Mouse (Mus musculus): Measurements from ENCODE around the gene Hist1h2ad. TPM values are rescaled to one million over a fixed set of nuclear protein-coding genes. Genes with fewer than 3 reads are reported as not detected.
"Not testable (repeated sequence)": the region's sequence is repeated elsewhere in the genome, so short reads cannot be mapped to it uniquely, and the experiment has no call there.

The Hist1h2ad gene
- polyA plus RNA-seq, 1 experiment from 2014 or later = 4.2 TPM

DNA sequence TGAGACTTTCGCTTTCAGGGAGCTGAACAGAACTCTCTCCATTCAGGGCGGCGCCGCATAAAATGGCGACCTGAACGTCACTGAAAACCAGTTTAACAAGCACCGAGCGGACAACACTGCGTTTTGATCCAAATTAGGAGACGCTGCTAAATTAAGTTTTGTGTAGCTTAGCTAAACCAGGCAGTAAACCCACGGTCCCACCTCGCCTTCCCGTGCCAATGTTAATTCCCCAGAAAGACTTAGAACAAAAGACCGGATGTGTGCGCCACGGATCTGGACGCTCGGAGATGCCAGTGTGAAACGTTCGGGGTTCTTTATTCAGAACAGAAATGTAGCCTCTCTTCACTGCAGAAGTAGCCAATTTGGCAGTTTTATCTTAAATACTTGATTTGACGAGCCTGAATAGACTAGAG is 10.9 kb downstream of the Hist1h2ad start:
- DNase-seq (ENCODE audit: low spot score) (peak; percentile 91), ATAC-seq (replicated peaks; ENCODE audit: low FRiP score, low TSS enrichment, low read depth) (no peak; the same call in 1 of the 2 replicates)
- no peaks in the 10 kb centered on the region for H3K9me3 ChIP-seq (ENCODE audit: control insufficient read depth, low read length)
- H3K9ac ChIP-seq (ENCODE audit: low read length) = peak overlapping the region; percentile 88
- H3K36me3 ChIP-seq (ENCODE audit: control insufficient read depth, insufficient read depth, low read length) = no peaks in the 10 kb centered on the region
- H3K27ac ChIP-seq (ENCODE audit: low read depth) = peak overlapping the region; percentile 99
- H3K27me3 ChIP-seq (replicated peaks; ENCODE audit: control insufficient read depth, insufficient read depth, low read length) = no peaks in the 10 kb centered on the region
- under 1% methylated on average over 21 of the region's 21 CpGs for WGBS
- peaks cover 24% of the 10 kb centered on the region for H3K4me1 ChIP-seq (replicated peaks; ENCODE audit: control insufficient read depth, insufficient read depth, low read length)
- peak overlapping the region; percentile 55 for H3K4me3 ChIP-seq (ENCODE audit: low read depth, low read length)
- peak overlapping the region; percentile 94 for H3K4me2 ChIP-seq (ENCODE audit: low read length)

DNA sequence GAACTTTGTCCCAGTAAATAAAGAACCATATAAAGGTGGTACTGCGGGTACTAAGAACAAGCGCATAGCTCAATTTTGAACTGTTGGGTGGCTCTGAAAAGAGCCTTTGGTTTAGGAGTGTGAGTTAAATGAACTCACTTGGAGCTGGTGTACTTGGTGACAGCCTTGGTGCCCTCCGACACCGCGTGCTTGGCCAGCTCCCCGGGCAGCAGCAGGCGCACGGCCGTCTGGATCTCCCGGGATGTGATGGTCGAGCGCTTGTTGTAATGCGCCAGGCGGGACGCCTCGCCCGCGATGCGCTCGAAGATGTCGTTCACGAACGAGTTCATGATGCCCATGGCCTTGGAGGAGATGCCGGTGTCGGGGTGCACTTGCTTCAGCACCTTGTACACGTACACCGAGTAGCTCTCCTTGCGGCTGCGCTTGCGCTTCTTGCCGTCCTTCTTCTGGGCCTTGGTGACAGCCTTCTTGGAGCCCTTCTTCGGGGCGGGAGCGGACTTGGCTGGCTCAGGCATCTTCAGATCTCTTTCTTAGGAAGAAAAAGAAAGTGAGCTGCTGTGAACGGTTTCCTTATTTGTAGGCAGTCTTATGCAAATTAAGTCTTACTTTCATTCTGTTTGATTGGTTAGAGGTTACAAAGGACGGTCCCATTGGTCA is 11.4 kb downstream of the Hist1h2ad start:
- DNase-seq (ENCODE audit: low spot score) (peak; percentile 83), ATAC-seq (replicated peaks; ENCODE audit: low FRiP score, low TSS enrichment, low read depth) (peak; percentile 79)
- Histone ChIP-seq H3K4me2 (ENCODE audit: low read length) (peak overlapping the region; percentile 94), H3K4me3 (ENCODE audit: low read depth, low read length) (peak overlapping the region; percentile 55), H3K9ac (ENCODE audit: low read length) (peak overlapping the region; percentile 88), H3K4me1 (replicated peaks; ENCODE audit: control insufficient read depth, insufficient read depth, low read length) (peaks cover 24% of the 10 kb centered on the region), H3K27ac (ENCODE audit: low read depth) (peak overlapping the region; percentile 99)
- H3K36me3 ChIP-seq (ENCODE audit: control insufficient read depth, insufficient read depth, low read length); H3K27me3 ChIP-seq (replicated peaks; ENCODE audit: control insufficient read depth, insufficient read depth, low read length); H3K9me3 ChIP-seq (ENCODE audit: control insufficient read depth, low read length): not testable (repeated sequence)
- 0% methylated on average over 20 of the region's 36 CpGs for WGBS

DNA sequence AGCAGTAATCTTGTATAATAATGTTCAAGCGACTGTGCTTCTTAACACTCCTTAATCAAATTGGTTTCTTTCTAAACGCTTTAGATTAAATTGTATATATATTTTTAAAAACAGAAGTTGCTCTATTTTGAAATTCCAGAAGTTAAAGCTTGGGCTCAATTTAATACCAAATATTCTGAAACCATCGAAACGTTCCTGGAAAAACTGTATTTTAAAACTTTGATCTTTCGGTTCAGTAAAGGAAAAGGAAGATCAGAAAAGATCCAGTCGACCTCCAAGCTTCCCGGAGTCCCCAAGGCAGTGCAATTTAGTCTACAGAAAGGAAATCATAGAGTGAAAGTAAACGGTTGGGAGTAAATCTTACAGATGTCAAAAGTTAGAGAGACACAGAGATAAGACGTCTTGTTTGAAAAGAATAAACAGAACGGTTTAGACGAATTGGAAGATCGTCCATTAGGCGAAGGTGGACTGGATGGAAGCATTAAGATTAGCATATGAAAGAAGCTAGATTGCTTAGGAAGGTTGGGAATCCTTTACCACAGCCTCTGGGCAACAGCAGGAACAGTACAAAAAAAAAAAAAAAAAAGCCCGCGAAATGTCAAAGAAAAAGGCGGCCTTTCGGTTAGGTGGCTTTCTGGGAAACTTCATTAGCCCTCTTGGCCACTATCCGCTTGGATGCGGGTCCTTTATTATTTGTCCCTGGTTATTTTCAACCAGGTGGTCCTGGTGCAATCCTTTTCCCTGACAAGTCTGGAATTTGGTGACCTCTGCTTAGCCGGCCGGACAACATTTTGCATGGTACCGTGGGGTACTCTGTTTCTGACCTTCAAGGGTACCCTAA is 12.1 kb downstream of the Hist1h2ad start:
- H3K4me1 ChIP-seq (replicated peaks; ENCODE audit: control insufficient read depth, insufficient read depth, low read length) = peaks cover 24% of the 10 kb centered on the region
- no peaks in the 10 kb centered on the region for H3K36me3 ChIP-seq (ENCODE audit: control insufficient read depth, insufficient read depth, low read length)
- peak overlapping the region; percentile 88 for H3K9ac ChIP-seq (ENCODE audit: low read length)
- H3K9me3 ChIP-seq (ENCODE audit: control insufficient read depth, low read length) = no peaks in the 10 kb centered on the region
- peak overlapping the region; percentile 94 for H3K4me2 ChIP-seq (ENCODE audit: low read length)
- ATAC-seq (replicated peaks; ENCODE audit: low FRiP score, low TSS enrichment, low read depth) (no peak), DNase-seq (ENCODE audit: low spot score) (peak; percentile 71)
- peak overlapping the region; percentile 55 for H3K4me3 ChIP-seq (ENCODE audit: low read depth, low read length)
- under 1% methylated on average over 22 of the region's 22 CpGs for WGBS
- H3K27me3 ChIP-seq (replicated peaks; ENCODE audit: control insufficient read depth, insufficient read depth, low read length) = no peaks in the 10 kb centered on the region
- H3K27ac ChIP-seq (ENCODE audit: low read depth) = peak overlapping the region; percentile 99

DNA sequence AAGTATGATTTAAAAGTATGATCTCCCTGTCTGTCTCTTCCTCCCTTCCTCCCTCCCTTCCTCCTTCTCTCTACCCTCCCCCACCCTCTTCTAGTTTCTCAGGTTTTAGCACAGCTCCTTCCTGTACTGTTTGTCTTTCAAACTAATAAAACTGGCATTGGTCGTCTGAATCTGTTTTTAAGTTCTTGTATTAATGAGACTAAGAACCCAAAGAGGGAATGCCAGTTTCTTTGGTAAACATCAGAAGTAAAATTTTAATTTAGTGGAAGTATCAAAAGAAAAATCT is 12.7 kb downstream of the Hist1h2ad start:
- Histone ChIP-seq H3K4me2 (ENCODE audit: low read length) (peak overlapping the region; percentile 94), H3K36me3 (ENCODE audit: control insufficient read depth, insufficient read depth, low read length) (no peaks in the 10 kb centered on the region), H3K27ac (ENCODE audit: low read depth) (peak overlapping the region; percentile 99), H3K4me3 (ENCODE audit: low read depth, low read length) (peak overlapping the region; percentile 55; the same call in 1 of the 2 replicates), H3K4me1 (replicated peaks; ENCODE audit: control insufficient read depth, insufficient read depth, low read length) (peaks cover 24% of the 10 kb centered on the region), H3K27me3 (replicated peaks; ENCODE audit: control insufficient read depth, insufficient read depth, low read length) (no peaks in the 10 kb centered on the region), H3K9ac (ENCODE audit: low read length) (peak overlapping the region; percentile 88), H3K9me3 (ENCODE audit: control insufficient read depth, low read length) (no peaks in the 10 kb centered on the region)
- WGBS = 5% methylated on average over 1 of the region's 1 CpGs
- ATAC-seq (replicated peaks; ENCODE audit: low FRiP score, low TSS enrichment, low read depth) (no peak), DNase-seq (ENCODE audit: low spot score) (no peak)

DNA sequence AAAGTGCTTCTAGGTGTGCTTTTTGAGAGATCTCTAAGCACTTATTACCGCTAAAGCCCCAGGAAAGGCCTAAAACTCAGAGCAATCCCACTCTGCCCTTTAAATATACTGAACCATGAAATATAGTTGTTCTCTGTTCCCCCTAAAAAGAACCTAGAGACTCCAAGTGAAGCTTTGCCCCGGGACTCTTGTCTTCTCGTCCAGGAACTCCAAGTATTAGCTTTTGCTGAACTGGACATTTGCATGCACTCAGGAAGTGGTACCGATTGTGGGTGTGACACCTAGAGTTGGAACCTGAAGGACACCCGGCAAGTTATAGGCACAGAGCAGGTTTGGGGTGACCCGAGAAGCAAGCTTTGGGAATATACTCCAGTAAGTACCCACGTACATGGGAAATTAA is 17.0 kb downstream of the Hist1h2ad start:
- H3K4me3 ChIP-seq (ENCODE audit: low read depth, low read length) = no peak overlapping the region
- H3K9ac ChIP-seq (ENCODE audit: low read length) = no peak overlapping the region
- H3K27me3 ChIP-seq (replicated peaks; ENCODE audit: control insufficient read depth, insufficient read depth, low read length) = no peaks in the 10 kb centered on the region
- no peak for ATAC-seq (replicated peaks; ENCODE audit: low FRiP score, low TSS enrichment, low read depth)
- H3K36me3 ChIP-seq (ENCODE audit: control insufficient read depth, insufficient read depth, low read length) = no peaks in the 10 kb centered on the region
- no peaks in the 10 kb centered on the region for H3K9me3 ChIP-seq (ENCODE audit: control insufficient read depth, low read length)
- peaks cover 4% of the 10 kb centered on the region; the same call in 1 of the 2 replicates for H3K4me1 ChIP-seq (replicated peaks; ENCODE audit: control insufficient read depth, insufficient read depth, low read length)
- WGBS = 91% methylated on average over 7 of the region's 7 CpGs
- peak; percentile 35 for DNase-seq (ENCODE audit: low spot score)
- no peak overlapping the region for H3K27ac ChIP-seq (ENCODE audit: low read depth)
- H3K4me2 ChIP-seq (ENCODE audit: low read length) = no peak overlapping the region

DNA sequence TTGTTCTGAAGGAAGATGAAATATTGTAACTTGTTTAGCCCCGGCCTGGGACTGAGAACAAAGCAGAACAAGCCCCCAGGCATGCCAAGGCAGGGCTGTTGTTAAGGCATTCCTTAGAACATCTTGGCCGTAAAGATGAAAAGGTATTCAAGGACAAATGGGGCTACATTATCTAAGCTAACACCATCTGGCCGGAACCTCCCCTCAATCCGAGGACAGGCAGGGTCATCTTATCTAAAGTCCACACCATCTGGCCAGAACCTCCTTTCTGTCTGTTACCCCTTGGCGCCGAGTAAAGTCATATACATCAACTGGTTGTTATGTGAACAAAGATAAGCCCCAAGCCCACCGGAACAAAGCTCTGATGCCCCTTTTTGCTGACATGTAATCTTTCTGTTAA is 17.7 kb downstream of the Hist1h2ad start:
- H3K27me3 ChIP-seq (replicated peaks; ENCODE audit: control insufficient read depth, insufficient read depth, low read length); H3K36me3 ChIP-seq (ENCODE audit: control insufficient read depth, insufficient read depth, low read length); ATAC-seq (replicated peaks; ENCODE audit: low FRiP score, low TSS enrichment, low read depth); H3K27ac ChIP-seq (ENCODE audit: low read depth); H3K9me3 ChIP-seq (ENCODE audit: control insufficient read depth, low read length); H3K4me1 ChIP-seq (replicated peaks; ENCODE audit: control insufficient read depth, insufficient read depth, low read length); H3K9ac ChIP-seq (ENCODE audit: low read length); H3K4me2 ChIP-seq (ENCODE audit: low read length); H3K4me3 ChIP-seq (ENCODE audit: low read depth, low read length): not testable (repeated sequence)
- 88% methylated on average over 7 of the region's 7 CpGs for WGBS
- peak; percentile 36 for DNase-seq (ENCODE audit: low spot score)

DNA sequence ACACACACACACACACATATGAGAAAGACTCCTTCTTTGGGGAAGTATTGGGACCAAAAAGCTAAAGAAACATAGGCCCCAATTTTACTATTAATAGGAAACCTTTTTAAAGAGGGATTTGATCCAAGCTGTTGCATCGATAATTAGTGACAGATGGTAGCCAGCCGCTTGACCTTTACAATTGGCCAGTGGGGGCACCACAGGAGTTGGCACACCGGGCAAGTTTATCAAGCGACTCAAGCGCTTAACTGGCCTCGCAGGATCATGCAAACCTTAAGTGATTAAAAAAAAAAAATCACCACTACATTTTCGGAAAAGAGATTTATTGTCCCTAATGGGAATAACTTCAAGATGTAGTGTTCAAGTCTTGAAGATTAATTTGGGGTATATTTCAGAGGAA is 18.4 kb downstream of the Hist1h2ad start:
- Histone ChIP-seq H3K27ac (ENCODE audit: low read depth) (0 out of 2 replicates have a peak overlapping the region, but pooled peaks have one; percentile 57), H3K9ac (ENCODE audit: low read length) (no peak overlapping the region), H3K4me1 (replicated peaks; ENCODE audit: control insufficient read depth, insufficient read depth, low read length) (no peaks in the 10 kb centered on the region), H3K4me2 (ENCODE audit: low read length) (no peak overlapping the region), H3K9me3 (ENCODE audit: control insufficient read depth, low read length) (no peaks in the 10 kb centered on the region), H3K27me3 (replicated peaks; ENCODE audit: control insufficient read depth, insufficient read depth, low read length) (no peaks in the 10 kb centered on the region), H3K36me3 (ENCODE audit: control insufficient read depth, insufficient read depth, low read length) (no peaks in the 10 kb centered on the region), H3K4me3 (ENCODE audit: low read depth, low read length) (no peak overlapping the region)
- no peak for DNase-seq (ENCODE audit: low spot score)
- ATAC-seq (replicated peaks; ENCODE audit: low FRiP score, low TSS enrichment, low read depth) = no peak
- WGBS = 88% methylated on average over 7 of the region's 7 CpGs

DNA sequence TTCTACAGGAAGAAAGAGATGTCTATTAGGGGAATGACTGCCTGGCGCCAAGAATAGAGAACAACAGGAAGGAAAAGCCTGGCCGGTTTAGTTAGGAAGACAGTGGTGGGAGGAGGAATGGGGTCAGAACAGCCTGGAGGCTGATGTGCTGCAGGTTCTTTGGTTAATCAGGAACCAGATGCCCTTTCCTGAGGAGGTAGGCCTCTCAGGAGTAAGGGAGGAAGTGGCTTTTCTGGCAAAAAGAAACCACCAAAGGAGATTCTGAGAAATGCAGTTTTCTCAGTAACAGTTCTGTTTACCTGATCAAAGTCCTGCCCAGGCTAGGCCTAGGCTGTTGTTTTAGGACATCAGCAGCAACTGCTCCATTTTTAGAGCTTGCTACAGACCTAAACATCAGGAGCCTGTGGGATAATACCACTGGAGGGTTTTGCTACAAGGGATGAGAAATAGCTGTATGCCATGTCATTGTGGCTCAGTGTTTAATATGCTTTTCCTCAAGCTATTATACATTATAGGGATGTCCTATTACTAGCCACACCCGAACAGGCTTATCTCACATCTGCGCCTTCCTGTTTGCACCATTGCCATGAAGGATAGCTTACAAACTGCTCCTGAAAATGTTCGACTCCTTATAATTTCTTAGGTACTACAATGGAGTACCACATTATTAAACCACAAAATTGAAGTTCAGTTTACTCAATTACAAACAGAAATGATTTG is 19.0 kb downstream of the Hist1h2ad start:
- Histone ChIP-seq H3K4me1 (replicated peaks; ENCODE audit: control insufficient read depth, insufficient read depth, low read length) (no peaks in the 10 kb centered on the region), H3K27me3 (replicated peaks; ENCODE audit: control insufficient read depth, insufficient read depth, low read length) (no peaks in the 10 kb centered on the region), H3K36me3 (ENCODE audit: control insufficient read depth, insufficient read depth, low read length) (no peaks in the 10 kb centered on the region), H3K4me2 (ENCODE audit: low read length) (no peak overlapping the region), H3K27ac (ENCODE audit: low read depth) (peak overlapping the region; percentile 57; the same call in 1 of the 2 replicates), H3K9ac (ENCODE audit: low read length) (no peak overlapping the region), H3K9me3 (ENCODE audit: control insufficient read depth, low read length) (no peaks in the 10 kb centered on the region), H3K4me3 (ENCODE audit: low read depth, low read length) (no peak overlapping the region)
- ATAC-seq (replicated peaks; ENCODE audit: low FRiP score, low TSS enrichment, low read depth) = no peak
- 63% methylated on average over 5 of the region's 5 CpGs for WGBS
- peak; percentile 50 for DNase-seq (ENCODE audit: low spot score)

Measured in intestine, embryonic 14.5 days (tissue).